Mouse (Mus musculus) MEL (cell line): ENCODE measurements at regions not wholly inside any gene's neighbourhood (a gene's known extent, or its start where the extent isn't known, plus 50 kb on each side); places are given as distances from the start of the nearest gene placed in this dataset.

Source experiments
- CTCF ChIP-seq, 3 experiments: IDR thresholded peaks in 2 of 3; conservative IDR thresholded peaks in 1 of 3; 2 replicates each; pipeline ENCODE4 v1.5.1; 2011 to 2012; ENCODE audit warnings: low read length in 3 of 3, low read depth in 2 of 3, mild to moderate bottlenecking in 2 of 3, improper control_type of control experiment in 1 of 3, inconsistent platforms in 1 of 3, mixed read lengths in 1 of 3, moderate library complexity in 1 of 3; ENCODE audit not compliant: control insufficient read depth in 1 of 3, insufficient read depth in 1 of 3, poor library complexity in 1 of 3, severe bottlenecking in 1 of 3
- E2F4 ChIP-seq: IDR thresholded peaks from 2 replicates; pipeline ENCODE4 v1.6.1; 2011; ENCODE audit warnings: low read depth, low read length, improper control_type of control experiment, borderline replicate concordance
- EP300 ChIP-seq, 2 experiments: IDR thresholded peaks; 2 replicates each; pipeline ENCODE4 v1.6.1; 2011; ENCODE audit warnings: improper control_type of control experiment in 2 of 2, low read length in 2 of 2, low read depth in 1 of 2, mild to moderate bottlenecking in 1 of 2
- HCFC1 ChIP-seq: IDR thresholded peaks from 2 replicates; pipeline ENCODE4 v1.6.1; 2012; ENCODE audit warnings: low read depth, mild to moderate bottlenecking, inconsistent platforms, low read length, improper control_type of control experiment, moderate library complexity
- MAX ChIP-seq: IDR thresholded peaks from 2 replicates; pipeline ENCODE4 v1.6.1; 2011; ENCODE audit warnings: low read length, improper control_type of control experiment
- POLR2A ChIP-seq, 2 experiments: IDR thresholded peaks; 2 replicates each; pipeline ENCODE4 v1.6.1; 2011 to 2012; ENCODE audit warnings: low read length in 2 of 2, mild to moderate bottlenecking in 2 of 2, control low read depth in 1 of 2, improper control_type of control experiment in 1 of 2, low read depth in 1 of 2, moderate library complexity in 1 of 2; ENCODE audit not compliant: control insufficient read depth in 1 of 2, insufficient read depth in 1 of 2, poor library complexity in 1 of 2
- RCOR1 ChIP-seq: IDR thresholded peaks from 2 replicates; pipeline ENCODE4 v1.6.1; 2012; ENCODE audit warnings: low read depth, mild to moderate bottlenecking, inconsistent platforms, low read length, improper control_type of control experiment
- SIN3A ChIP-seq: IDR thresholded peaks from 2 replicates; pipeline ENCODE4 v1.6.1; 2012; ENCODE audit warnings: low read length, improper control_type of control experiment, inconsistent platforms
- ZMIZ1 ChIP-seq: IDR thresholded peaks from 2 replicates; pipeline ENCODE4 v1.6.1; 2012; ENCODE audit warnings: low read depth, mild to moderate bottlenecking, inconsistent platforms, low read length, improper control_type of control experiment, moderate library complexity
- ZNF384 ChIP-seq: IDR thresholded peaks from 2 replicates; pipeline ENCODE4 v1.6.1; 2012; ENCODE audit warnings: low read depth, mild to moderate bottlenecking, inconsistent platforms, low read length, improper control_type of control experiment

DNA sequence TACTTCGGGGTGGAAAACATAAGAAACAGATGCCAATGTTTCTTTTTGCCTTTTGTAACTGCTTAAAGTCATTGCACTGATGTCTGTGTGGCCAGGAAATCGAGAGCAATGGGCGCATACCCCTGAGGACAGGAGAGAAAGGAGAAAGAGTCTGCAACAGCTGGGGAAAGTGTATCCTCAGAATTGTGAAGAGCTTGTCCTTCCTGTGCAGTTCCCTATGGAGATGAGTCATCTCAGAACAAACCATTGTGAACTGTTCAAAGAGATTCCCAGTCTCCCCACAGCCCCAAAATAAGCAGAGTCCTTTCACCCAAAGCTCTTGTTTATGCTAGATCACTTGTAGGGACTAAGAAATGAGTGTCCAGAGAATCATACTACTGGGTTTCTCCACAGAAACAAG is 343.3 kb downstream of the Rnd3 start:
- no peak for TF ChIP-seq RCOR1
- TF ChIP-seq CTCF (IDR thresholded peaks at IDR 0.05 in 2 of 3, conservative IDR thresholded peaks at IDR 0.05 in 1 of 3; ENCODE audit: control insufficient read depth in 1 of 3, insufficient read depth in 1 of 3, low read depth in 2 of 3, low read length in 3 of 3, poor library complexity in 1 of 3, severe bottlenecking in 1 of 3) = no peak
- TF ChIP-seq ZNF384 = no peak
- TF ChIP-seq E2F4 = no peak
- TF ChIP-seq MAX = no peak
- TF ChIP-seq POLR2A (IDR thresholded peaks at IDR 0.05; ENCODE audit: control insufficient read depth in 1 of 2, insufficient read depth in 1 of 2, low read depth in 1 of 2, low read length in 2 of 2, poor library complexity in 1 of 2) = no peak
- no peak for TF ChIP-seq ZMIZ1
- TF ChIP-seq HCFC1 = no peak
- TF ChIP-seq EP300 (IDR thresholded peaks at IDR 0.05; ENCODE audit: low read depth in 1 of 2, low read length in 2 of 2) = no peak
- no peak for TF ChIP-seq SIN3A
